Mouse (Mus musculus) CH12.LX (cell line): ENCODE data around the gene Calhm3. TPM values are rescaled to one million over a fixed set of nuclear protein-coding genes. Genes with fewer than 3 reads are reported as not detected.

Experiments
- DNase-seq: peaks from one replicate; pipeline ENCODE4 v3.0.0-alpha.2; 2013; ENCODE audit errors: extremely low read depth
- H3K27ac ChIP-seq: 2 replicates; pipeline ENCODE4 v1.5.1; 2012; ENCODE audit warnings: low read depth, mild to moderate bottlenecking, control low read depth, moderate library complexity; ENCODE audit not compliant: insufficient read depth
- H3K27me3 ChIP-seq: replicated peaks from 2 replicates; pipeline ENCODE3; 2012; ENCODE audit warnings: inconsistent platforms
- H3K36me3 ChIP-seq, 2 experiments: replicated peaks in 1 of 2; 2 replicates each; pipeline versions ENCODE3 to v1.6.1; 2012; ENCODE audit warnings: inconsistent platforms in 1 of 2, low read length in 1 of 2, mild to moderate bottlenecking in 1 of 2, mixed read lengths in 1 of 2, moderate library complexity in 1 of 2; ENCODE audit not compliant: control insufficient read depth in 1 of 2, insufficient read depth in 1 of 2
- H3K4me1 ChIP-seq, 2 experiments: 2 replicates each; pipeline ENCODE4 v1.6.1; 2012; ENCODE audit warnings: inconsistent platforms in 1 of 2, moderate library complexity in 1 of 2; ENCODE audit not compliant: insufficient read depth in 2 of 2, control insufficient read depth in 1 of 2
- H3K4me2 ChIP-seq: 2 replicates; pipeline ENCODE4 v1.6.1; 2012; ENCODE audit warnings: low read depth, mild to moderate bottlenecking, control low read depth; ENCODE audit not compliant: poor library complexity, insufficient read depth, severe bottlenecking
- H3K4me3 ChIP-seq, 3 experiments: fragments of 150-350 bp in 1 of 3; sonication (generic) in 1 of 3; replicated peaks in 1 of 3; 2 replicates each; pipeline versions ENCODE3 to v1.5.1; 2011 to 2012; ENCODE audit warnings: low read depth in 2 of 3, low read length in 2 of 3, mild to moderate bottlenecking in 2 of 3, moderate library complexity in 2 of 3, control low read depth in 1 of 3, improper control_type of control experiment in 1 of 3, inconsistent platforms in 1 of 3, mixed read lengths in 1 of 3; ENCODE audit not compliant: poor library complexity in 1 of 3
- H3K79me2 ChIP-seq: replicated peaks from 2 replicates; pipeline ENCODE4 v1.6.1; 2012; ENCODE audit warnings: mild to moderate bottlenecking, moderate library complexity; ENCODE audit not compliant: control insufficient read depth, poor library complexity, insufficient read depth, severe bottlenecking; ENCODE audit errors: extremely low read depth
- H3K9ac ChIP-seq: 2 replicates; pipeline ENCODE4 v1.6.1; 2012; ENCODE audit warnings: low read depth, mild to moderate bottlenecking, control low read depth, moderate library complexity; ENCODE audit not compliant: insufficient read depth
- H3K9me3 ChIP-seq: replicated peaks from 2 replicates; pipeline ENCODE3; 2012; ENCODE audit warnings: low read length, inconsistent platforms, mixed read lengths
- CTCF ChIP-seq, 2 experiments: IDR thresholded peaks in 1 of 2; conservative IDR thresholded peaks in 1 of 2; 2 replicates each; pipeline ENCODE4 v1.5.1; 2011 to 2012; ENCODE audit warnings: low read depth in 2 of 2, low read length in 2 of 2, improper control_type of control experiment in 1 of 2, inconsistent platforms in 1 of 2, mild to moderate bottlenecking in 1 of 2, moderate library complexity in 1 of 2
- ELF1 ChIP-seq: IDR thresholded peaks from 2 replicates; pipeline ENCODE4 v1.6.1; 2014; ENCODE audit warnings: low read depth, mild to moderate bottlenecking, inconsistent platforms, low read length, improper control_type of control experiment
- GABPA ChIP-seq: IDR thresholded peaks from 2 replicates; pipeline ENCODE4 v1.6.1; 2012; ENCODE audit warnings: low read depth, low read length, improper control_type of control experiment, inconsistent platforms; ENCODE audit not compliant: insufficient replicate concordance
- IRF4 ChIP-seq: IDR thresholded peaks from 2 replicates; pipeline ENCODE4 v1.6.1; 2014; ENCODE audit warnings: low read depth, mild to moderate bottlenecking, inconsistent platforms, low read length, improper control_type of control experiment
- MAX ChIP-seq: IDR thresholded peaks from 2 replicates; pipeline ENCODE4 v1.6.1; 2011; ENCODE audit warnings: low read length, improper control_type of control experiment
- MAZ ChIP-seq: IDR thresholded peaks from 2 replicates; pipeline ENCODE4 v1.6.1; 2012; ENCODE audit warnings: low read depth, mild to moderate bottlenecking, inconsistent platforms, low read length, improper control_type of control experiment, moderate library complexity
- MYC ChIP-seq: IDR thresholded peaks from 2 replicates; pipeline ENCODE4 v1.6.1; 2011; ENCODE audit warnings: low read depth, mild to moderate bottlenecking, improper control_type of control experiment, low read length
- NRF1 ChIP-seq: IDR thresholded peaks from 2 replicates; pipeline ENCODE4 v1.6.1; 2014; ENCODE audit warnings: low read depth, mild to moderate bottlenecking, inconsistent platforms, low read length, improper control_type of control experiment, moderate library complexity
- POLR2A ChIP-seq: IDR thresholded peaks from 2 replicates; pipeline ENCODE4 v1.6.1; 2011; ENCODE audit warnings: low read depth, mild to moderate bottlenecking, improper control_type of control experiment, low read length
- POLR2AphosphoS2 ChIP-seq: IDR thresholded peaks from 2 replicates; pipeline ENCODE4 v1.6.1; 2011; ENCODE audit warnings: low read depth, low read length, improper control_type of control experiment
- RAD21 ChIP-seq: IDR thresholded peaks from 2 replicates; pipeline ENCODE4 v1.6.1; 2011; ENCODE audit warnings: low read depth, mild to moderate bottlenecking, low read length, improper control_type of control experiment, moderate library complexity
- RCOR1 ChIP-seq: conservative IDR thresholded peaks from 2 replicates; pipeline ENCODE4 v1.6.1; 2012; ENCODE audit warnings: low read depth, mild to moderate bottlenecking, inconsistent platforms, low read length, improper control_type of control experiment
- SMC3 ChIP-seq: IDR thresholded peaks from 2 replicates; pipeline ENCODE4 v1.6.1; 2011; ENCODE audit warnings: low read depth, low read length, improper control_type of control experiment
- TBP ChIP-seq: conservative IDR thresholded peaks from 2 replicates; pipeline ENCODE4 v1.6.1; 2011; ENCODE audit warnings: low read depth, low read length, improper control_type of control experiment
- TCF12 ChIP-seq: IDR thresholded peaks from 2 replicates; pipeline ENCODE4 v1.6.1; 2014; ENCODE audit warnings: low read depth, mild to moderate bottlenecking, inconsistent platforms, low read length, improper control_type of control experiment
- USF2 ChIP-seq: conservative IDR thresholded peaks from 2 replicates; pipeline ENCODE4 v1.6.1; 2011; ENCODE audit warnings: low read depth, low read length, improper control_type of control experiment
- dilution Hi-C: fragments of 300-500 bp; cut with MboI; formaldehyde crosslinking; loops from 2 replicates; pipeline ENCODE4 v1.14.3; 2020; ENCODE audit warnings: low sequenced_read_pairs; ENCODE audit not compliant: extremely low pct_unique_long_range_greater_than_20kb, extremely low pct_ligation_motif_present
- in situ Hi-C: fragments of 300-500 bp; cut with MboI; formaldehyde crosslinking; loops from 3 replicates; pipeline ENCODE4 v1.14.3; 2019; ENCODE audit warnings: low sequenced_read_pairs, low pct_ligation_motif_present, low pct_unique_long_range_greater_than_20kb, mixed read lengths
- polyA plus RNA-seq: library from polyadenylated mRNA; unstranded; fragments of >175 nt; gene quantifications from 2 replicates; pipeline ENCODE4 v1.2.1, GENCODE M21; 2012; ENCODE audit warnings: low read depth; ENCODE audit not compliant: insufficient read length
- total RNA-seq, 2 experiments: library from RNA; depleted of rRNA; stranded (reverse); fragments of 300-350 nt in 1 of 2; fragments of >200 nt in 1 of 2; gene quantifications; 2 replicates each; pipeline ENCODE4 v1.2.3; 2012 to 2014

Gene Calhm3
- total and polyA plus RNA-seq, 3 experiments: not detected

GRCm38 (mm10) chr19:47198671-47199350, 41.2 kb upstream of the Calhm3 start:
- H3K36me3 ChIP-seq: no peaks in the 10 kb centered on the region
- H3K27me3 ChIP-seq: peaks cover 28% of the 10 kb centered on the region
- no peak for DNase-seq
- H3K9ac ChIP-seq: no peak overlapping the region
- H3K27ac ChIP-seq: no peak overlapping the region
- H3K4me1 ChIP-seq: no peaks in the 10 kb centered on the region
- no peak overlapping the region for H3K4me2 ChIP-seq
- no peaks in the 10 kb centered on the region for H3K79me2 ChIP-seq
- in situ Hi-C loops (no loop called here), dilution Hi-C loops (no loop called here)
- no peak overlapping the region for H3K4me3 ChIP-seq
- TF ChIP-seq RCOR1 (no peak), NRF1 (no peak), ELF1 (no peak), IRF4 (no peak), MYC (no peak), TCF12 (no peak), SMC3 (no peak), CTCF (conservative IDR thresholded peaks at IDR 0.05 in 1 of 2, IDR thresholded peaks at IDR 0.05 in 1 of 2; ENCODE audit: low read depth in 2 of 2, low read length in 2 of 2) (no peak)
- peaks cover 5% of the 10 kb centered on the region for H3K9me3 ChIP-seq

DNA sequence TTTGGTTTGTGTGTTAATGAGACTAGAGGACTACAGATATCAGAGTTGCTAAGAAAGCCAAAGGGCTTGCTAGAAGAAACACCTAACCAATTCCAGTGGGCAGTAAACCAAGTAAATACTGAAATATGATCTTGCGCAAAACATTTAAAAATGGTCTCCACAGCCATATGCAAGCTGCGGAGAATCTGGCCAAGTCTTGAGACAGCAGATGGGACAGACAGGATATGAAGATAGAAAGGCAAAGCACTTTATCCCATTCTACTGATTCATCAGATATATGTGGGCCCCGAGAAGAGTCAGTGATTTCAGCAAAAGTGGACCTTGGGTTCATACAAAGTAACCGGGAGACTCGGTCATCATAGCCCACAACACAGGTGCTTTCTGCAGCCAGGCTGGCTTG, 34.6 kb upstream of the Calhm3 start:
- DNase-seq: no peak
- no peaks in the 10 kb centered on the region for H3K4me1 ChIP-seq
- TF ChIP-seq MAX (no peak), GABPA (no peak), POLR2A (no peak), RAD21 (no peak), POLR2AphosphoS2 (no peak), MAZ (no peak), USF2 (no peak), TBP (no peak)
- no peak overlapping the region for H3K4me2 ChIP-seq
- dilution Hi-C loops: no loop called here
- H3K36me3 ChIP-seq: no peaks in the 10 kb centered on the region
- H3K9me3 ChIP-seq: peaks cover 11% of the 10 kb centered on the region
- H3K9ac ChIP-seq: no peak overlapping the region
- no peak overlapping the region for H3K27ac ChIP-seq
- H3K4me3 ChIP-seq: no peak overlapping the region
- peaks cover 33% of the 10 kb centered on the region for H3K27me3 ChIP-seq
- in situ Hi-C loops: no loop called here
- H3K79me2 ChIP-seq: no peaks in the 10 kb centered on the region
